Mouse (Mus musculus) G1E (cell line): ENCODE measurements at regions not wholly inside any gene's neighbourhood (a gene's known extent, or its start where the extent isn't known, plus 50 kb on each side); places are given as distances from the start of the nearest gene placed in this dataset.

ENCODE experiments used
- CTCF ChIP-seq: IDR thresholded peaks from 2 replicates; pipeline ENCODE4 v1.5.1; 2012; ENCODE audit warnings: low read depth, low read length, inconsistent platforms, mixed read lengths
- GATA1 ChIP-seq: IDR thresholded peaks from 2 replicates; pipeline ENCODE4 v1.6.1; 2012; ENCODE audit warnings: borderline replicate concordance, low read length, inconsistent platforms, mixed read lengths
- GATA2 ChIP-seq: IDR thresholded peaks from 2 replicates; pipeline ENCODE4 v1.6.1; 2012; ENCODE audit warnings: low read depth, low read length, inconsistent platforms, borderline replicate concordance
- POLR2AphosphoS5 ChIP-seq: IDR thresholded peaks from 2 replicates; pipeline ENCODE4 v1.6.1; 2012; ENCODE audit warnings: low read depth, low read length, inconsistent platforms; ENCODE audit not compliant: insufficient replicate concordance
- TAL1 ChIP-seq: conservative IDR thresholded peaks from 2 replicates; pipeline ENCODE4 v1.6.1; 2012; ENCODE audit warnings: low read depth, low read length, inconsistent platforms, mixed read lengths

DNA sequence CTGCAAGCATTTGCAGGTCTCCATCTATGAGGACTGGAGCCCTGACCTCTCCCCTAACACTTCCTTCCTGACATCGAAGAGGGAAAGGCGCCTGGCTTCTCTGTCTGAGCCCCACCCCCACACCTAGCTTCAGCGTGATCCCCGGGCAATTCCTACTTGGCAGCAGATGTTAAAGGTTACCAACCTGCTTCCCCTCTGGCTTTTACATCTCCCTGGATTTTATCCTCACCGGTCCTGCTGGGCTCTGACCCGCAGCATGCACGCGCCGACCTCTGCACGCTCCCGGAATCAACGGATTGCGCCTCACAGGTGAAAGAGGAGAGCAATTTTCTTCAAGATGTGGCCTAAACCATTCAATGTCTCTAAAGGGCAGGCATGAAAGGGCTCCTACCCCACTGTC, 537.1 kb upstream of the Tbx3 start:
- TF ChIP-seq GATA1 (no peak), CTCF (no peak), POLR2AphosphoS5 (no peak), TAL1 (no peak), GATA2 (no peak)
